Mouse (Mus musculus): ENCODE data around the gene Spata46.

DNA sequence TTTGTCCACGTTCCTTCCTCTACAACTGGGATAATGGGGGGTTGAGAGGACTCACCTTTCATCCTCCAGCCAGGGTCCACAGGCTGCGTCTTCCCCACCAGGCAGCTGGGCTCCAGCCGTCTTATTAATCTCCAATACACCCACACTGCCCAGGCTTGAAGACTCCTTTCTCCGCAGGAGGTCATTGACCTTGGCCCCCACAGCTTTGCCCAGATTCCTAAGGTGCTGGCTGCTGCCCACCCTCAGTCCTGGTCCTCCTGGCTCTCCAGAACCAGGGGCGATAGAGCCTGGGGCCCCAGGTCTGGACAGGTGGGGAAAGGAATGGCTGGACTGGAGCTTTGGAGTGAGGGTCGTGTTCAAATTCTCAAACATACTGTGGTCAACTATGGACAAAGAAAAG lies 6.1 kb upstream of the Spata46 start:
- no peak for TF ChIP-seq CTCF (IDR thresholded peaks at IDR 0.05; ENCODE audit: extremely low read depth, insufficient read depth, low read length)
- no peak for TF ChIP-seq POLR2A (IDR thresholded peaks at IDR 0.05; ENCODE audit: extremely low read depth, insufficient read depth, low read length)

Data from cortical plate, adult 2 months (tissue).